8 mouse cellular contexts compared by ENCODE assay signal in the genomic region with DNA sequence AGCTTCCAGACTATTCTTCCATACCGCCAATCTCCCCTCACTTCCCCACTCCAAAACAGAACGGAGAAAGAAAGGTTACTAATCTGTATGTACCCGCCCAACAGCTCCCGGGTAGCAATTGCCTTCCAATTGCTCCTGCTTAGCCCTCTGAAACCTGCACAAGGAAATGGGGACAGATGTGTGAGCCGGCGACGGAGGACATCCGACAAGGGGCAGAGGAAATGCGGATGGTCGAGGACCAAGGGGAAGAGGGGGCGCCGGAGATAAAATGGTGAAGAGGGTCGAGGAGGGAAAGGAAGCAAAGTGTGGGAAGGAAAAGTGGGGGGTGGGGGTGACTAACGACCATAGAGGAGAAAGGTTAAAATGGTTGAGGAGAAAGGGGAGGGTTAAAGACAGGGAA. TPM values are rescaled to one million over a fixed set of nuclear protein-coding genes. Genes with fewer than 3 reads are reported as not detected.
A peak's percentile ranks its signal among the peaks of the same experiment; 100 is the strongest.
DNase-seq lines count a peak whose midpoint lies in the region; ATAC-seq and TF ChIP-seq lines count a peak whose summit lies in the region.

No protein-coding gene starts in this region.

- no peaks in the 10 kb centered on the region for H3K27me3 ChIP-seq in heart, adult 2 months (ENCODE audit: control insufficient read depth, insufficient read depth, low read length)
- H3K27me3 ChIP-seq in embryonic facial prominence, embryonic 10.5 days (replicated peaks; ENCODE audit: low read depth, poor library complexity, severe bottlenecking), result no peaks in the 10 kb centered on the region
- no peaks in the 10 kb centered on the region for H3K27me3 ChIP-seq in midbrain, embryonic 11.5 days (ENCODE audit: control insufficient read depth, insufficient read depth, low read length)

- ATAC-seq in CD4-positive, CD25-positive, alpha-beta regulatory T cell, adult 4 months, result peak; percentile 5
- peak; percentile 6 for ATAC-seq in inflammation-experienced regulatory T-cells, adult 6 months
- ATAC-seq in midbrain, embryonic 11.5 days (ENCODE audit: low FRiP score), result no peak

- no peaks in the 10 kb centered on the region for H3K9me3 ChIP-seq in embryonic facial prominence, embryonic 10.5 days
- H3K9me3 ChIP-seq in midbrain, embryonic 11.5 days (ENCODE audit: control insufficient read depth, low read length), result no peaks in the 10 kb centered on the region

- TF ChIP-seq POLR2A in heart, adult 2 months (IDR thresholded peaks at IDR 0.05; ENCODE audit: insufficient read depth, low read depth, low read length), result no peak

- H3K9ac ChIP-seq in heart, adult 2 months (ENCODE audit: low read depth, low read length), result peak overlapping the region; percentile 92
- peak overlapping the region; percentile 92 for H3K9ac ChIP-seq in midbrain, embryonic 11.5 days (ENCODE audit: low read length)

- peak overlapping the region; percentile 77 for H3K4me2 ChIP-seq in midbrain, embryonic 11.5 days

- TF ChIP-seq EP300 in heart, adult 2 months (IDR thresholded peaks at IDR 0.05; ENCODE audit: insufficient read depth, low read depth, low read length), result no peak

- no peak for TF ChIP-seq CTCF in heart, adult 2 months (IDR thresholded peaks at IDR 0.05)

- H3K79me2 ChIP-seq in heart, adult 2 months (replicated peaks; ENCODE audit: control insufficient read depth, insufficient read depth, low read length), result peaks cover 13% of the 10 kb centered on the region

- H3K4me3 ChIP-seq in heart, adult 2 months, result peak overlapping the region; percentile 99
- peak overlapping the region; percentile 95 for H3K4me3 ChIP-seq in embryonic facial prominence, embryonic 10.5 days
- H3K4me3 ChIP-seq in midbrain, embryonic 11.5 days (ENCODE audit: low read depth, low read length), result peak overlapping the region; percentile 88

- H3K27ac ChIP-seq in heart, adult 2 months, result peak overlapping the region; percentile 97
- H3K27ac ChIP-seq in embryonic facial prominence, embryonic 10.5 days (replicated peaks), result peak overlapping the region; percentile 95
- peak overlapping the region; percentile 91 for H3K27ac ChIP-seq in midbrain, embryonic 11.5 days (ENCODE audit: low read depth, low read length)

- peaks cover 5% of the 10 kb centered on the region for H3K4me1 ChIP-seq in heart, adult 2 months (ENCODE audit: control insufficient read depth, insufficient read depth, low read length)
- H3K4me1 ChIP-seq in embryonic facial prominence, embryonic 10.5 days, result peaks cover 20% of the 10 kb centered on the region
- H3K4me1 ChIP-seq in midbrain, embryonic 11.5 days (ENCODE audit: control insufficient read depth, insufficient read depth, low read length), result peaks cover 11% of the 10 kb centered on the region

- DNase-seq in heart, adult 2 months, result peak; percentile 19 to 44
- no peak for DNase-seq in heart, postnatal 25 days (ENCODE audit: low spot score)
- no peak for DNase-seq in embryonic facial prominence, embryonic 10.5 days (ENCODE audit: low spot score)
- no peak for DNase-seq in midbrain, embryonic 11.5 days (ENCODE audit: low spot score, missing footprints)
- no peak for DNase-seq in layer of hippocampus, postnatal 14 days (ENCODE audit: low spot score in 2 of 2)
- no peak for DNase-seq in retina, postnatal 1 day

- under 1% methylated on average over 14 of the region's 14 CpGs for WGBS in heart, adult 2 months
- WGBS in embryonic facial prominence, embryonic 10.5 days, result 2% methylated on average over 14 of the region's 14 CpGs
- WGBS in midbrain, embryonic 11.5 days, result 2% methylated on average over 14 of the region's 14 CpGs

- 0 out of 2 replicates have a peak, but pooled peaks cover 2% of the 10 kb centered on the region for H3K36me3 ChIP-seq in heart, adult 2 months (ENCODE audit: control insufficient read depth, insufficient read depth, low read length)
- 0 out of 2 replicates have a peak, but pooled peaks cover 9% of the 10 kb centered on the region for H3K36me3 ChIP-seq in embryonic facial prominence, embryonic 10.5 days (replicated peaks)
- H3K36me3 ChIP-seq in midbrain, embryonic 11.5 days (ENCODE audit: control insufficient read depth, insufficient read depth, low read length), result no peaks in the 10 kb centered on the region

- intact Hi-C loops in heart, adult 2 months (cut with DNase I), result no loop called here
- intact Hi-C loops in heart, postnatal 25 days (cut with DNase I), result loop anchor here (10.0 kb wide), 1 partner anchor 225 kb away; no protein-coding TSS in a partner anchor

RNA-seq across cellular contexts. Expression of a gene that starts 0.6 kb away (rescaled TPM):
- 10 to 100 TPM; 34.8 to 39.1 TPM for total RNA-seq in heart, adult 2 months (2021)
- polyA plus RNA-seq in heart, adult 2 months (2012; rRNA removed), result 10.9 and 24.2 TPM in 2 replicates
- total RNA-seq in heart, postnatal 25 days (2021), result 10 to 100 TPM; 33.6 to 40.4 TPM
- polyA plus RNA-seq in CD4-positive, CD25-positive, alpha-beta regulatory T cell, adult 4 months (2017; shearing (Covaris generic)), result 10 to 100 TPM; 12.4 to 12.9 TPM
- polyA plus RNA-seq in embryonic facial prominence, embryonic 10.5 days (2016; fragmentation: Nextera tagmentation; extraction: Ambion mirVana), result 14.7 and 15.4 TPM in 2 replicates
- polyA plus RNA-seq in inflammation-experienced regulatory T-cells, adult 6 months (2017; shearing (Covaris generic)), result 10 to 100 TPM in 2 of 3 experiments, 1 to 10 TPM in 1; 7.5 to 14.1 (median 12.2) TPM
- 18.8 and 22.5 TPM in 2 replicates for polyA plus RNA-seq in midbrain, embryonic 11.5 days (2014; fragmentation: Nextera tagmentation; extraction: Ambion mirVana)
- total RNA-seq in layer of hippocampus, postnatal 14 days (2021), result 100 to 1,000 TPM; 119 to 124 TPM

RNA-seq across cellular contexts. Expression of a gene that starts 27.7 kb away (rescaled TPM):
- total RNA-seq in heart, adult 2 months (2021), result 10 to 100 TPM; 29.5 to 40.1 TPM
- polyA plus RNA-seq in heart, adult 2 months (2012; rRNA removed), result 11.1 and 17.6 TPM in 2 replicates
- 10 to 100 TPM; 35.2 to 37.8 TPM for total RNA-seq in heart, postnatal 25 days (2021)
- polyA plus RNA-seq in CD4-positive, CD25-positive, alpha-beta regulatory T cell, adult 4 months (2017; shearing (Covaris generic)), result 10 to 100 TPM; 17.4 to 26.6 TPM
- 70.4 and 78.9 TPM in 2 replicates for polyA plus RNA-seq in embryonic facial prominence, embryonic 10.5 days (2016; fragmentation: Nextera tagmentation; extraction: Ambion mirVana)
- polyA plus RNA-seq in inflammation-experienced regulatory T-cells, adult 6 months (2017; shearing (Covaris generic)), result 10 to 100 TPM; 16.1 to 26.8 (median 22.9) TPM
- polyA plus RNA-seq in midbrain, embryonic 11.5 days (2014; fragmentation: Nextera tagmentation; extraction: Ambion mirVana), result 54.6 and 55.5 TPM in 2 replicates
- 10 to 100 TPM; 29.7 to 33.4 TPM for total RNA-seq in layer of hippocampus, postnatal 14 days (2021)

Comparison
In these comparisons a context has a peak if more than half of its experiments do, and no peak if none do; other contexts are left out.
1. DNase-seq: peak in heart, adult 2 months (2 of 2); none in heart, postnatal 25 days (single experiment), embryonic facial prominence, embryonic 10.5 days (single experiment), midbrain, embryonic 11.5 days (single experiment), layer of hippocampus, postnatal 14 days (0 of 2) and retina, postnatal 1 day (single experiment).
2. Peak in every context shown above with its lines, with median percentiles within 50 percentile points of each other: H3K27ac ChIP-seq and H3K4me3 ChIP-seq.